In the genomic region with DNA sequence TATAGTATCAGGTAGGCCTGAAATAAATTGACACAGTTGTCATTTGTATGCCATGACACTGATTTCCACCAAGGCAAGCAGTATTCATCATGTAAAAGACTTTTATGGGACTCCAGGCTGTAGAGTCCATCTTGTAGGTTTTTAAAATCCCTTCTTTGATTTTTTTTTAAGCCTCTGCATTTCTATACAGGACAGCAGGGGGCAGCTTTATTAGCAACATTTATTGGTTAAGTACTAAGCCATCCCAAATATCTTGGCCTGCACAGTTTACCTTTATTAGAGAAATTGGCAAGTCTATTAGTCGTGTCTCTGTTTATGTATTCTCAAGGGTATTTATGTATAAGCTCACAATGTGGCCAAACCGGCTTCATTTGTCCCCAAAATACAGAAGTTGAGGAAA, we compare ENCODE assay signal across 11 mouse cellular contexts.
DNase-seq lines count a peak whose midpoint lies in the region; ATAC-seq and TF ChIP-seq lines count a peak whose summit lies in the region.
"Had no signal": no experiment of that assay in that cellular context is flagged by ENCODE, and none has a peak within 500 bp of the region (broad histone marks: within the 10 kb centered on the region; RNA-seq: fewer than 3 reads in every experiment).

No protein-coding gene starts in this region.

- 47% methylated on average over 2 of the region's 2 CpGs for WGBS in hindbrain, embryonic 12.5 days
- 70% methylated on average over 2 of the region's 2 CpGs for WGBS in hindbrain, embryonic 11.5 days
- WGBS in midbrain, embryonic 12.5 days: 53% methylated on average over 2 of the region's 2 CpGs
- WGBS in midbrain, embryonic 11.5 days: 53% methylated on average over 2 of the region's 2 CpGs
- WGBS in midbrain, postnatal 0 days: 37% methylated on average over 2 of the region's 2 CpGs

- H3K27me3 ChIP-seq in hindbrain, embryonic 12.5 days: no peaks in the 10 kb centered on the region
- no peaks in the 10 kb centered on the region for H3K27me3 ChIP-seq in hindbrain, embryonic 11.5 days (ENCODE audit: control insufficient read depth, insufficient read depth, low read length)
- H3K27me3 ChIP-seq in midbrain, embryonic 12.5 days: no peaks in the 10 kb centered on the region
- H3K27me3 ChIP-seq in midbrain, embryonic 11.5 days (ENCODE audit: control insufficient read depth, insufficient read depth, low read length): no peaks in the 10 kb centered on the region
- no peaks in the 10 kb centered on the region for H3K27me3 ChIP-seq in midbrain, postnatal 0 days (ENCODE audit: insufficient read depth, low read length)
- H3K27me3 ChIP-seq: liver, embryonic 13.5 days had no signal

- H3K36me3 ChIP-seq in hindbrain, embryonic 12.5 days: no peaks in the 10 kb centered on the region
- H3K36me3 ChIP-seq in hindbrain, embryonic 11.5 days (ENCODE audit: control insufficient read depth, insufficient read depth, low read length): no peaks in the 10 kb centered on the region
- no peaks in the 10 kb centered on the region for H3K36me3 ChIP-seq in midbrain, embryonic 12.5 days
- no peaks in the 10 kb centered on the region for H3K36me3 ChIP-seq in midbrain, embryonic 11.5 days (ENCODE audit: control insufficient read depth, insufficient read depth, low read length)
- no peaks in the 10 kb centered on the region for H3K36me3 ChIP-seq in midbrain, postnatal 0 days (ENCODE audit: insufficient read depth, low read length)
- H3K36me3 ChIP-seq: liver, embryonic 13.5 days had no signal

- H3K9ac ChIP-seq in hindbrain, embryonic 12.5 days: no peak overlapping the region
- H3K9ac ChIP-seq in hindbrain, embryonic 11.5 days (ENCODE audit: low read depth, low read length): no peak overlapping the region
- H3K9ac ChIP-seq in midbrain, embryonic 12.5 days (replicated peaks): no peak overlapping the region
- H3K9ac ChIP-seq in midbrain, embryonic 11.5 days (ENCODE audit: low read length): no peak overlapping the region
- no peak overlapping the region for H3K9ac ChIP-seq in midbrain, postnatal 0 days (replicated peaks; ENCODE audit: low read length, poor library complexity, severe bottlenecking)
- H3K9ac ChIP-seq: liver, embryonic 13.5 days had no signal

- H3K4me2 ChIP-seq in hindbrain, embryonic 12.5 days (replicated peaks): no peak overlapping the region
- H3K4me2 ChIP-seq in hindbrain, embryonic 11.5 days (replicated peaks; ENCODE audit: low read depth, low read length): no peak overlapping the region
- H3K4me2 ChIP-seq in midbrain, embryonic 12.5 days (replicated peaks): no peak overlapping the region
- H3K4me2 ChIP-seq in midbrain, embryonic 11.5 days: no peak overlapping the region
- no peak overlapping the region for H3K4me2 ChIP-seq in midbrain, postnatal 0 days (ENCODE audit: low read depth, low read length, poor library complexity, severe bottlenecking)

- TF ChIP-seq CTCF in midbrain, postnatal 0 days (IDR thresholded peaks at IDR 0.05): peak; percentile 53

- no peak for ATAC-seq in hindbrain, embryonic 12.5 days (ENCODE audit: low FRiP score)
- no peak for ATAC-seq in hindbrain, embryonic 11.5 days (ENCODE audit: low FRiP score)
- ATAC-seq in midbrain, embryonic 12.5 days (ENCODE audit: low FRiP score, low read depth): no peak
- ATAC-seq in midbrain, embryonic 11.5 days (ENCODE audit: low FRiP score): no peak
- ATAC-seq in midbrain, postnatal 0 days (ENCODE audit: low FRiP score): no peak

- peak overlapping the region; percentile 73; the same call in 1 of the 2 replicates for H3K27ac ChIP-seq in hindbrain, embryonic 12.5 days
- no peak overlapping the region for H3K27ac ChIP-seq in hindbrain, embryonic 11.5 days (ENCODE audit: low read depth, low read length)
- H3K27ac ChIP-seq in midbrain, embryonic 12.5 days (replicated peaks): peak overlapping the region; percentile 52; the same call in 1 of the 2 replicates
- no peak overlapping the region for H3K27ac ChIP-seq in midbrain, embryonic 11.5 days (ENCODE audit: low read depth, low read length)
- H3K27ac ChIP-seq in midbrain, postnatal 0 days (ENCODE audit: low read depth, low read length): 0 out of 2 replicates have a peak overlapping the region, but pooled peaks have one; percentile 59
- H3K27ac ChIP-seq: liver, embryonic 13.5 days had no signal

- DNase-seq in hindbrain, embryonic 11.5 days (ENCODE audit: low spot score): no peak
- no peak for DNase-seq in midbrain, embryonic 11.5 days (ENCODE audit: low spot score, missing footprints)
- DNase-seq in adipocyte (ENCODE audit: low spot score): peak; percentile 41
- peak; percentile 18 for DNase-seq in midbrain, postnatal 0 days (ENCODE audit: low spot score)
- DNase-seq in adrenal gland, adult 18-20 months (ENCODE audit: low spot score in 2 of 2): no peak
- DNase-seq: heart, adult 11 months; kidney, adult 8-10 months; liver, embryonic 13.5 days; spleen, adult 18-20 months had no signal

- H3K4me3 ChIP-seq in hindbrain, embryonic 12.5 days: no peak overlapping the region
- H3K4me3 ChIP-seq in hindbrain, embryonic 11.5 days (ENCODE audit: low read depth, low read length): no peak overlapping the region
- H3K4me3 ChIP-seq in midbrain, embryonic 12.5 days: no peak overlapping the region
- H3K4me3 ChIP-seq in midbrain, embryonic 11.5 days (ENCODE audit: low read depth, low read length): no peak overlapping the region
- no peak overlapping the region for H3K4me3 ChIP-seq in midbrain, postnatal 0 days (ENCODE audit: low read depth, low read length)
- H3K4me3 ChIP-seq: liver, embryonic 13.5 days had no signal

- H3K9me3 ChIP-seq in hindbrain, embryonic 12.5 days (replicated peaks): no peaks in the 10 kb centered on the region
- no peaks in the 10 kb centered on the region for H3K9me3 ChIP-seq in hindbrain, embryonic 11.5 days (ENCODE audit: control insufficient read depth, low read length)
- no peaks in the 10 kb centered on the region for H3K9me3 ChIP-seq in midbrain, embryonic 12.5 days
- H3K9me3 ChIP-seq in midbrain, embryonic 11.5 days (ENCODE audit: control insufficient read depth, low read length): no peaks in the 10 kb centered on the region
- no peaks in the 10 kb centered on the region for H3K9me3 ChIP-seq in midbrain, postnatal 0 days (ENCODE audit: low read length)
- H3K9me3 ChIP-seq: liver, embryonic 13.5 days had no signal

- H3K4me1 ChIP-seq in hindbrain, embryonic 12.5 days: 0 out of 2 replicates have a peak, but pooled peaks cover 2% of the 10 kb centered on the region
- H3K4me1 ChIP-seq in hindbrain, embryonic 11.5 days (replicated peaks; ENCODE audit: control insufficient read depth, insufficient read depth, low read length): no peaks in the 10 kb centered on the region
- peaks cover 7% of the 10 kb centered on the region; the same call in 1 of the 2 replicates for H3K4me1 ChIP-seq in midbrain, embryonic 12.5 days
- H3K4me1 ChIP-seq in midbrain, embryonic 11.5 days (ENCODE audit: control insufficient read depth, insufficient read depth, low read length): peaks cover 6% of the 10 kb centered on the region; the same call in 1 of the 2 replicates
- no peaks in the 10 kb centered on the region for H3K4me1 ChIP-seq in midbrain, postnatal 0 days (ENCODE audit: insufficient read depth, low read length)
- H3K4me1 ChIP-seq: liver, embryonic 13.5 days had no signal

Comparison
In these comparisons a context has a peak if more than half of its experiments do, and no peak if none do; other contexts are left out.
1. H3K27ac ChIP-seq: peak in hindbrain, embryonic 12.5 days (single experiment), midbrain, embryonic 12.5 days (single experiment) and midbrain, postnatal 0 days (single experiment); none in hindbrain, embryonic 11.5 days (single experiment) and midbrain, embryonic 11.5 days (single experiment).
2. DNase-seq: peak in adipocyte (single experiment) and midbrain, postnatal 0 days (single experiment); none in hindbrain, embryonic 11.5 days (single experiment), midbrain, embryonic 11.5 days (single experiment) and adrenal gland, adult 18-20 months (0 of 2).